Mouse (Mus musculus): ENCODE results near the gene St6galnac6.

DNA sequence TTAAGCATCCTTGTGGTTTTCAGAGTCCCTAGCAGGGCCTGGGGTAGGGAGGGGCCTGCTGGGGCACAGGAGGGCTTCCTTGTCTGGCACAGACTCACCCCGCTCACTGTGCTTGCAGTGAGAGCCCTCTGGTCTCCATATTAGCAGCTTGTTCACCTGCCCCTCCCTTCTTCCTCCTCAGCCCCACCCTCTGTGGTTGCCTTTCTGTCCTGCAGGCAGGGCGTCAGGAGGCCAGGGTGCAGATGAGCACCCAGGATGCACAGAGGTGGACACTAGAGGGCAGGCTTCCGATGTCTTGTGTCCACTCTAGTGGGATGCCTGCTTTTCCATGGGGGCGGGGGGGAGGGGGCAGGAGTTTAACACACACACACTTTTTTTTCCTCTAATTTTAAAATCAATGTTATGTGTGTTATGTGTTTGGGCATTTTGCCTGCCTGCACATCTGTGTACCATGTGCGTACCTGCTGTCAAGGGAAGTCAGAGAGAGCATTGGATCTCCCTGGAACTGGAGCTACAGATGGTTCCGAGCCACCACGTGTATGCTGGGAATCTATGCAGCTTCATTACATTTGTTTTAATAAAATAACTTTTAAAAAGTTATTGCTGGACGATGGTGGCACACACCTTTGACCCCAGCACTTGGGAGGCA is 2.0 kb downstream of the St6galnac6 start:
- peak; percentile 61 for TF ChIP-seq CTCF (IDR thresholded peaks at IDR 0.05)
- no peak for TF ChIP-seq EP300 (IDR thresholded peaks at IDR 0.05)

Data from lung, postnatal 0 days (tissue).